Mouse (Mus musculus) kidney, embryonic 14.5 days (tissue): ENCODE measurements around the gene Rnaset2b. TPM values are rescaled to one million over a fixed set of nuclear protein-coding genes. Genes with fewer than 3 reads are reported as not detected.
"Not testable (repeated sequence)": the region's sequence is repeated elsewhere in the genome, so short reads cannot be mapped to it uniquely, and the experiment has no call there.

Experiments
- ATAC-seq: fragments of 200-750 bp; cut with Nextera tagmentation; 2 replicates; pipeline ENCODE4 v1.8.0; 2017; ENCODE audit warnings: moderate number of reproducible peaks, mild to moderate bottlenecking, moderate TSS enrichment, moderate library complexity; ENCODE audit not compliant: low FRiP score, low TSS enrichment
- H3K27ac ChIP-seq: fragments of 300-500 bp; sonication (generic); 2 replicates; pipeline ENCODE4 v1.5.1; 2014; ENCODE audit warnings: low read depth, mild to moderate bottlenecking, low read length, moderate library complexity, mixed read lengths
- H3K27me3 ChIP-seq: fragments of 300-500 bp; sonication (generic); 2 replicates; pipeline ENCODE4 v1.6.1; 2014; ENCODE audit warnings: mild to moderate bottlenecking, low read length; ENCODE audit not compliant: control insufficient read depth, insufficient read depth
- H3K36me3 ChIP-seq: fragments of 300-500 bp; sonication (generic); 2 replicates; pipeline ENCODE4 v1.6.1; 2014; ENCODE audit warnings: low read length, mixed read lengths; ENCODE audit not compliant: control insufficient read depth, insufficient read depth
- H3K4me1 ChIP-seq: fragments of 300-500 bp; sonication (generic); 2 replicates; pipeline ENCODE4 v1.6.1; 2014; ENCODE audit warnings: low read length, mixed read lengths; ENCODE audit not compliant: control insufficient read depth, insufficient read depth
- H3K4me2 ChIP-seq: fragments of 300-500 bp; sonication (generic); replicated peaks from 2 replicates; pipeline ENCODE4 v1.6.1; 2014; ENCODE audit warnings: low read depth, mild to moderate bottlenecking, low read length
- H3K4me3 ChIP-seq: fragments of 300-500 bp; sonication (generic); 2 replicates; pipeline ENCODE4 v1.5.1; 2014; ENCODE audit warnings: mild to moderate bottlenecking, low read length
- H3K9ac ChIP-seq: fragments of 300-500 bp; sonication (generic); 2 replicates; pipeline ENCODE4 v1.6.1; 2014; ENCODE audit warnings: low read depth, mild to moderate bottlenecking, low read length, moderate library complexity
- H3K9me3 ChIP-seq: fragments of 300-500 bp; sonication (generic); 2 replicates; pipeline ENCODE4 v1.6.1; 2016; ENCODE audit warnings: low read length; ENCODE audit not compliant: control insufficient read depth
- WGBS: fragments of 180-500 bp; shearing (Covaris S2); extraction: QIAGEN DNeasy Blood & Tissue Kit; methylation state at CpG from one replicate; pipeline ENCODE4 v1.1.7; 2014; 5-methylcytosine and 5-hydroxymethylcytosine counted together
- polyA plus RNA-seq: library from polyadenylated mRNA; unstranded; fragments of >200 nt; fragmentation: Nextera tagmentation; extraction: Ambion mirVana; gene quantifications from 2 replicates; pipeline ENCODE4 v1.2.1, GENCODE M21; 2014

Rnaset2b gene
- polyA plus RNA-seq, 1 experiment from 2014 or later = 257 TPM

GRCm38 (mm10) chr17:7030622-7031174 lies 60.3 kb downstream of the Rnaset2b start:
- H3K27ac ChIP-seq, H3K4me3 ChIP-seq, H3K27me3 ChIP-seq, H3K9ac ChIP-seq, H3K36me3 ChIP-seq, H3K9me3 ChIP-seq, H3K4me2 ChIP-seq, H3K4me1 ChIP-seq: not testable (repeated sequence)
- ATAC-seq = peak; percentile 22; the same call in 1 of the 2 replicates
- WGBS = 66% methylated on average over 3 of the region's 6 CpGs

- not testable (repeated sequence) for H3K9me3 ChIP-seq, H3K4me2 ChIP-seq, H3K9ac ChIP-seq, H3K27ac ChIP-seq, H3K36me3 ChIP-seq, H3K4me3 ChIP-seq, H3K4me1 ChIP-seq, H3K27me3 ChIP-seq
- peak; percentile 33; the same call in 1 of the 2 replicates for ATAC-seq
- 54% methylated on average over 3 of the region's 17 CpGs for WGBS
These were observed 63.0 kb downstream of the Rnaset2b start for GRCm38 (mm10) chr17:7033192-7034166.

Other genes with a start within 250 kb of the Rnaset2b start
- gene Ezr, start 187.8 kb upstream of the Rnaset2b start, polyA plus RNA-seq = 96.7 and 158 TPM in 2 replicates
- gene Rsph3b, start 22.0 kb upstream of the Rnaset2b start, polyA plus RNA-seq = 38.6 and 45.0 TPM in 2 replicates
- gene Tagap1, start 9.5 kb upstream of the Rnaset2b start, polyA plus RNA-seq = 59.9 and 80.2 TPM in 2 replicates
- gene Gm49721, start 8.3 kb downstream of the Rnaset2b start, polyA plus RNA-seq = 0.16 TPM in 1 of 2 replicates, not detected in the other
- not detected in 2 replicates for gene Gm1604a, start 54.9 kb downstream of the Rnaset2b start, polyA plus RNA-seq
- 18.3 and 30.7 TPM in 2 replicates for gene Rps6ka2, start 199.5 kb downstream of the Rnaset2b start, polyA plus RNA-seq